Mouse (Mus musculus) brain, embryonic 14.5 days (tissue): ENCODE data around the gene Reep1.

ENCODE experiments used
- CTCF ChIP-seq: fragments of 200-500 bp; IDR thresholded peaks from 2 replicates; pipeline ENCODE4 v1.5.1; 2012; ENCODE audit warnings: inconsistent platforms, mild to moderate bottlenecking, moderate library complexity, borderline replicate concordance; ENCODE audit not compliant: insufficient read depth, insufficient read length; ENCODE audit errors: extremely low read depth
- POLR2A ChIP-seq: fragments of 200-500 bp; IDR thresholded peaks from 2 replicates; pipeline ENCODE4 v1.6.1; 2012; ENCODE audit warnings: mild to moderate bottlenecking, inconsistent platforms, borderline replicate concordance; ENCODE audit not compliant: poor library complexity, insufficient read depth, insufficient read length, severe bottlenecking; ENCODE audit errors: extremely low read depth

- TF ChIP-seq CTCF: no peak
- TF ChIP-seq POLR2A: no peak
These were observed 119.5 kb downstream of the Reep1 start, which contains the start of gene Mrpl35 for GRCm38 (mm10) chr6:71826869-71827268.
